In genomic region chr6:35354622-35354998, GRCm38 (mm10) we compare ENCODE assay signal across 9 mouse cellular contexts. TPM values are rescaled to one million over a fixed set of nuclear protein-coding genes. Genes with fewer than 3 reads are reported as not detected.
A peak's percentile ranks its signal among the peaks of the same experiment; 100 is the strongest.
DNase-seq lines count a peak whose midpoint lies in the region; ATAC-seq and TF ChIP-seq lines count a peak whose summit lies in the region.
"Had no signal": no experiment of that assay in that cellular context is flagged by ENCODE, and none has a peak within 500 bp of the region (broad histone marks: within the 10 kb centered on the region; RNA-seq: fewer than 3 reads in every experiment).

No protein-coding gene starts in this region.

- no peak overlapping the region for H3K27ac ChIP-seq in lung, embryonic 14.5 days (ENCODE audit: low read depth)
- no peak overlapping the region for H3K27ac ChIP-seq in lung, postnatal 0 days (ENCODE audit: low read length)
- no peak overlapping the region for H3K27ac ChIP-seq in embryonic facial prominence, embryonic 15.5 days (replicated peaks)
- peak overlapping the region; percentile 93 for H3K27ac ChIP-seq in limb, embryonic 10.5 days
- no peak overlapping the region for H3K27ac ChIP-seq in neural tube, embryonic 14.5 days (ENCODE audit: low read depth, low read length)
- H3K27ac ChIP-seq: liver, embryonic 13.5 days had no signal

- no peaks in the 10 kb centered on the region for H3K27me3 ChIP-seq in lung, embryonic 14.5 days (ENCODE audit: insufficient read depth, low read length)
- H3K27me3 ChIP-seq in lung, postnatal 0 days (replicated peaks; ENCODE audit: insufficient read depth, low read length) = no peaks in the 10 kb centered on the region
- H3K27me3 ChIP-seq in embryonic facial prominence, embryonic 15.5 days = no peaks in the 10 kb centered on the region
- no peaks in the 10 kb centered on the region for H3K27me3 ChIP-seq in limb, embryonic 10.5 days (ENCODE audit: low read depth, poor library complexity, severe bottlenecking)
- no peaks in the 10 kb centered on the region for H3K27me3 ChIP-seq in neural tube, embryonic 14.5 days (ENCODE audit: control insufficient read depth, insufficient read depth, low read length)
- H3K27me3 ChIP-seq: liver, embryonic 13.5 days had no signal

- TF ChIP-seq CTCF in lung, embryonic 14.5 days (IDR thresholded peaks at IDR 0.05; ENCODE audit: low read depth) = no peak
- no peak for TF ChIP-seq CTCF in lung, postnatal 0 days (IDR thresholded peaks at IDR 0.05)

- ATAC-seq in lung, embryonic 14.5 days (ENCODE audit: insufficient read depth) = no peak
- ATAC-seq in lung, postnatal 0 days = no peak
- ATAC-seq in embryonic facial prominence, embryonic 15.5 days (ENCODE audit: insufficient number of reproducible peaks, low FRiP score, low TSS enrichment, low read depth) = 0 out of 2 replicates have a peak, but pooled peaks have one; percentile 26
- ATAC-seq in neural tube, embryonic 14.5 days (ENCODE audit: low read depth) = peak; percentile 62; the same call in 1 of the 2 replicates
- no peak for ATAC-seq in inflammation-experienced regulatory T-cells, adult 6 months

- TF ChIP-seq EP300 in lung, postnatal 0 days (IDR thresholded peaks at IDR 0.05) = no peak

- H3K4me2 ChIP-seq in lung, embryonic 14.5 days = peak overlapping the region; percentile 21; the same call in 1 of the 2 replicates
- no peak overlapping the region for H3K4me2 ChIP-seq in lung, postnatal 0 days (replicated peaks; ENCODE audit: low read depth, low read length)
- H3K4me2 ChIP-seq in embryonic facial prominence, embryonic 15.5 days (replicated peaks) = peak overlapping the region; percentile 26
- H3K4me2 ChIP-seq in neural tube, embryonic 14.5 days (ENCODE audit: low read depth, low read length) = peak overlapping the region; percentile 11; the same call in 1 of the 2 replicates

- H3K36me3 ChIP-seq in lung, embryonic 14.5 days (ENCODE audit: insufficient read depth) = no peaks in the 10 kb centered on the region
- H3K36me3 ChIP-seq in lung, postnatal 0 days (ENCODE audit: insufficient read depth, low read length) = no peaks in the 10 kb centered on the region
- no peaks in the 10 kb centered on the region for H3K36me3 ChIP-seq in embryonic facial prominence, embryonic 15.5 days
- H3K36me3 ChIP-seq in limb, embryonic 10.5 days = no peaks in the 10 kb centered on the region
- no peaks in the 10 kb centered on the region for H3K36me3 ChIP-seq in neural tube, embryonic 14.5 days (ENCODE audit: control insufficient read depth, insufficient read depth, low read length)
- H3K36me3 ChIP-seq: liver, embryonic 13.5 days had no signal

- H3K4me1 ChIP-seq in lung, embryonic 14.5 days (ENCODE audit: insufficient read depth) = no peaks in the 10 kb centered on the region
- no peaks in the 10 kb centered on the region for H3K4me1 ChIP-seq in lung, postnatal 0 days (ENCODE audit: insufficient read depth, low read depth, low read length)
- peaks cover 23% of the 10 kb centered on the region for H3K4me1 ChIP-seq in embryonic facial prominence, embryonic 15.5 days
- H3K4me1 ChIP-seq in limb, embryonic 10.5 days = peaks cover 52% of the 10 kb centered on the region
- H3K4me1 ChIP-seq in neural tube, embryonic 14.5 days (ENCODE audit: control insufficient read depth, insufficient read depth, low read length) = 0 out of 2 replicates have a peak, but pooled peaks cover 9% of the 10 kb centered on the region

- H3K9ac ChIP-seq in lung, embryonic 14.5 days = no peak overlapping the region
- H3K9ac ChIP-seq in lung, postnatal 0 days (replicated peaks; ENCODE audit: low read depth) = no peak overlapping the region
- H3K9ac ChIP-seq in embryonic facial prominence, embryonic 15.5 days = no peak overlapping the region
- no peak overlapping the region for H3K9ac ChIP-seq in neural tube, embryonic 14.5 days (replicated peaks; ENCODE audit: low read depth, low read length)
- H3K9ac ChIP-seq: liver, embryonic 13.5 days had no signal

- no peak for DNase-seq in lung, embryonic 14.5 days
- DNase-seq in lung, postnatal 0 days (ENCODE audit: low spot score) = no peak
- DNase-seq in limb, embryonic 10.5 days (ENCODE audit: low spot score) = peak; percentile 88
- no peak for DNase-seq in gastrocnemius, adult 18-20 months (ENCODE audit: low spot score)
- DNase-seq in gastrocnemius, postnatal 4 days (ENCODE audit: low spot score in 2 of 2) = no peak
- DNase-seq: liver, embryonic 13.5 days had no signal

- no peaks in the 10 kb centered on the region for H3K9me3 ChIP-seq in lung, embryonic 14.5 days (ENCODE audit: low read depth, low read length)
- H3K9me3 ChIP-seq in lung, postnatal 0 days (ENCODE audit: low read length) = no peaks in the 10 kb centered on the region
- H3K9me3 ChIP-seq in embryonic facial prominence, embryonic 15.5 days (replicated peaks) = no peaks in the 10 kb centered on the region
- no peaks in the 10 kb centered on the region for H3K9me3 ChIP-seq in limb, embryonic 10.5 days (replicated peaks)
- no peaks in the 10 kb centered on the region for H3K9me3 ChIP-seq in neural tube, embryonic 14.5 days (ENCODE audit: control insufficient read depth, low read length)
- H3K9me3 ChIP-seq: liver, embryonic 13.5 days had no signal

- WGBS in lung, embryonic 14.5 days = 13% methylated on average over 6 of the region's 6 CpGs
- 15% methylated on average over 6 of the region's 6 CpGs for WGBS in lung, postnatal 0 days
- WGBS in embryonic facial prominence, embryonic 15.5 days = 10% methylated on average over 6 of the region's 6 CpGs
- WGBS in limb, embryonic 10.5 days = 9% methylated on average over 6 of the region's 6 CpGs
- WGBS in neural tube, embryonic 14.5 days = 9% methylated on average over 6 of the region's 6 CpGs

- H3K4me3 ChIP-seq in lung, embryonic 14.5 days (ENCODE audit: low read depth, low read length) = no peak overlapping the region
- no peak overlapping the region for H3K4me3 ChIP-seq in lung, postnatal 0 days (ENCODE audit: low read depth, low read length)
- H3K4me3 ChIP-seq in embryonic facial prominence, embryonic 15.5 days (replicated peaks) = no peak overlapping the region
- peak overlapping the region; percentile 41 for H3K4me3 ChIP-seq in limb, embryonic 10.5 days
- no peak overlapping the region for H3K4me3 ChIP-seq in neural tube, embryonic 14.5 days (ENCODE audit: low read depth, low read length)
- H3K4me3 ChIP-seq: liver, embryonic 13.5 days had no signal

RNA-seq across cellular contexts. Expression of gene Fam180a, which starts 28.7 kb away (rescaled TPM):
- polyA plus RNA-seq in lung, embryonic 14.5 days (2014; fragmentation: Nextera tagmentation; extraction: Ambion mirVana) = 0.74 and 1.1 TPM in 2 replicates
- polyA plus RNA-seq in lung, postnatal 0 days (2015; fragmentation: Nextera tagmentation; extraction: Ambion mirVana) = 3.4 and 4.4 TPM in 2 replicates
- 1.6 and 2.9 TPM in 2 replicates for polyA plus RNA-seq in embryonic facial prominence, embryonic 15.5 days (2015; fragmentation: Nextera tagmentation; extraction: Ambion mirVana)
- not detected in 2 replicates for polyA plus RNA-seq in limb, embryonic 10.5 days (2016; fragmentation: Nextera tagmentation; extraction: Ambion mirVana)
- 0.93 TPM in 1 of 2 replicates, not detected in the other for polyA plus RNA-seq in neural tube, embryonic 14.5 days (2014; fragmentation: Nextera tagmentation; extraction: Ambion mirVana)
- not detected for polyA plus RNA-seq in inflammation-experienced regulatory T-cells, adult 6 months (2017; shearing (Covaris generic))
- total RNA-seq in gastrocnemius, adult 18-20 months (2021) = 1 to 10 TPM in 1 of 2 experiments, under 1 TPM in 1; 0.18 to 1.0 TPM
- 1 to 10 TPM in 1 of 2 experiments, under 1 TPM in 1; 0.21 to 1.0 TPM for total RNA-seq in gastrocnemius, postnatal 4 days (2021)

RNA-seq across cellular contexts. Expression of gene Slc13a4, which starts 46.7 kb away (rescaled TPM):
- 0.12 and 0.24 TPM in 2 replicates for polyA plus RNA-seq in lung, embryonic 14.5 days (2014; fragmentation: Nextera tagmentation; extraction: Ambion mirVana)
- polyA plus RNA-seq in lung, postnatal 0 days (2015; fragmentation: Nextera tagmentation; extraction: Ambion mirVana) = 0.79 and 1.0 TPM in 2 replicates
- 0.21 and 0.47 TPM in 2 replicates for polyA plus RNA-seq in embryonic facial prominence, embryonic 15.5 days (2015; fragmentation: Nextera tagmentation; extraction: Ambion mirVana)
- 0.38 and 0.40 TPM in 2 replicates for polyA plus RNA-seq in limb, embryonic 10.5 days (2016; fragmentation: Nextera tagmentation; extraction: Ambion mirVana)
- 0.15 and 3.1 TPM in 2 replicates for polyA plus RNA-seq in neural tube, embryonic 14.5 days (2014; fragmentation: Nextera tagmentation; extraction: Ambion mirVana)
- under 1 TPM in 1 of 3 experiments, not detected in 2; 0.19 TPM for polyA plus RNA-seq in inflammation-experienced regulatory T-cells, adult 6 months (2017; shearing (Covaris generic))
- under 1 TPM; 0.14 to 0.17 TPM for total RNA-seq in gastrocnemius, adult 18-20 months (2021)
- total RNA-seq in gastrocnemius, postnatal 4 days (2021) = under 1 TPM; 0.15 to 0.39 TPM

Comparison
In these comparisons a context has a peak if more than half of its experiments do, and no peak if none do; other contexts are left out.
1. ATAC-seq: peak in embryonic facial prominence, embryonic 15.5 days (single experiment) and neural tube, embryonic 14.5 days (single experiment); none in lung, embryonic 14.5 days (single experiment), lung, postnatal 0 days (single experiment) and inflammation-experienced regulatory T-cells, adult 6 months (single experiment).